Mouse (Mus musculus) kidney, adult 2 months (tissue): ENCODE results near the gene Olah.
A peak's percentile ranks its signal among the peaks of the same experiment; 100 is the strongest.

Experiments used
- CTCF ChIP-seq: fragments of 200-500 bp; conservative IDR thresholded peaks from 2 replicates; pipeline ENCODE4 v1.5.1; 2011; ENCODE audit warnings: low read depth, mild to moderate bottlenecking, control low read depth, low read length, moderate library complexity, mixed read lengths; ENCODE audit not compliant: insufficient read depth, insufficient read length
- POLR2A ChIP-seq: fragments of 200-500 bp; IDR thresholded peaks from one replicate; pipeline ENCODE4 v1.6.1; 2011; ENCODE audit warnings: low read depth, low read length, control low read depth

DNA sequence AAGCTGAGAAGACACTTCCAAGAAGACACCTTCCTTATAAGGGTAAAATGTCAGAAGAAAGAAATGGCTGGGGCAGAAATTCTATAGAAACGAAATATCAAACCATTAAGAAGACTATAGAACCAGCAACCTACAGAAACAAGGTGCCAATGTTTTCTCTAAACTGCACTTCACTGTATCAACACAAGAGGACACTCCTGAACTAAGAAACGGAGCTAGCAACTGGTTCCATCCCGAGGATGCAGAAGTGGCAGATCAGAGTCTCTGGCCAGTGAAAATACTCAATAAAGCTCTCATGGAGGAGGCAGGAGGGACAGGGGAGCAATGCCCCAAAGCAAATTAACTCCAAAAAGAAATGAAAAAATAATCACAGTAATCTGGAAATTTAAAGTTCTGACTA lies 48.1 kb downstream of the Olah start:
- TF ChIP-seq CTCF = peak; percentile 62
- TF ChIP-seq POLR2A = no peak
